Mouse (Mus musculus) cerebellum, postnatal 25 days (tissue): ENCODE measurements around the gene Gm10518.

Source experiments
- DNase-seq, 2 experiments: peaks; one replicate each; pipeline ENCODE4 v3.0.0; 2021; ENCODE audit warnings: mixed read lengths in 2 of 2

Gm10518 gene

GRCm38 (mm10) chr1:179835753-179836425, 32.7 kb downstream of the Gm10518 start:
- DNase-seq, result no peak

DNA sequence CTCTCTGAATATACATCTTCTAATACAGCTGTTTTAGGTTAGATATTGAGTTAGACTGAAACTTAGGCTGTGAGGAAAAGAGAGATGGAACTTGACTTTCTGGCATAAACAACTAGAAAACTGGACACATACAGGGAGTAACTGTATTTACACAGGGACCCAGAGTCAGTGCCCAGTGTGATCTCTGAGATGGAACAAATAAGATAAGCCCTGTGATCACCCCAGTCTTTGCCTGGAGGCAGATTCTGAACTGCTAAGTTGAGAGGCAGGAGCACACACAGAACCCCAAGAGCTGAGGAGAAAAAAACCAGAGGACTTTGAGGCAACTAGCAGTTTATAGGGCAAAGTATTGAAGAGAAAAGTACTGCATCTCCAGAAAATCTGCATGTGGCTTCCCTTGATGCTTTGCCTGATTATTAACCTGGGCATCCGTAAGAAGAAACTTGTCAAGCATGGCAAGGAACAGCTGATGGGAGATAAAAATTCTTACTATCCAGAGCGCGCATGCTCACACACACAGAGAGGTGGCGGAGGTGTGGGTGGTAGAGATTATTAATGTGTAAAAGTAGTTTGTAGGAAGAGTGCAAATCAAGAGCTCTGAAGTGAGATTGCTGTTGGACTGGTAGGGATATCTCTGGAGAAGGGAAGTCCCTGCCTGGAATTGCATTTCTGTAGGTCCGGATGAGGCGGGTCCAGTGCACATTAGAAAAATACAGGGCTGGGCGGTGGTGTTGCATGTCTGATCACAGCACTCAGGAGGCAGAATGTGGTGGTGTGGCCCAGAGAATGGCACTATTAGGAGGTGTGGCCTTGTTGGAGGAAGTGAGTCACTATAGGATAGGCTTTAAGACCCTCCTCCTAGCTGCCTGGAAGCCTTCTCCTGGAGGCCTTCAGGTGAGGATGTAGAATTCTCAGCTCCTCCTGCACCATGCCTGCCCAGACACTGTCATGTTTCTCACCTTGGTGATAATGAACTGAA, 33.5 kb downstream of the Gm10518 start:
- no peak for DNase-seq

DNA sequence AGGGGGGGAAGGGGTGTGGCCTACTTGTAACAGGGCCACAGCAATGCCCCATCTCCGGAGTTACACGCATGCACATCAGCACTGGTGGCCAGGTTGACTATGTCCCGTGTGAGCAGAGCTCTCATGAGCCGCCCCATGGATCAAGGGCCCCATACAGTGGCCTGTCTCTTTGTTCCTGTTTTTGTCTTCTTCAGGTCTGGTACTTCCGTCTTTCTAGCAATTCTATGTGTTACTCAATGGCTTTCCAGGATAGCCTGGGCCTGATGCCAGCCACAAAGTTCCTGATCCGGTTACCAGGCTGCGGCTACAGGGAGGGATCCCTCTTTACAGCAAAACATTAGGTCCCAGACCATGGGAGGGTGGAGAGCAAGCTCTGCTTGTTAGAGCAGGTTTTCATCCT, 39.4 kb downstream of the Gm10518 start:
- no peak for DNase-seq

DNA sequence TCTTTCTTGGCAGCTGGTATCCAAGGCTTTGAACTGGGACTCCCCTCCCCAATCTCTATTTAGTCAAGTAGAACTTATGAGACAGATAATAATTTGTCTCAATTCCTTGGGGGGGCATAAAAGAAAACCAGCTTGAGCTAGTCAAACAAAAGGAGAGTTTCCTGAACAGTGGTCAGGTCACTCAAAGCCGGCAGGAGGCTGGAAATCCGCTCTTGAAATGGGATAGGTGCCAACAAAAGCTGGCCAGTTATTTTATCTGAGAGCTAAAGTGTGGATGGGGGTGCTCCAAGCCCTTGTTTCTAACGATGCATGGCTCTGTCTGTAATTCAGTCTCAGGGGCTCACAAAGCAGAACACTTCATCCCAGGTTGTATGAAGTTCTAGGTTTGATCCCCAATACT, 40.8 kb downstream of the Gm10518 start:
- DNase-seq, result no peak

DNA sequence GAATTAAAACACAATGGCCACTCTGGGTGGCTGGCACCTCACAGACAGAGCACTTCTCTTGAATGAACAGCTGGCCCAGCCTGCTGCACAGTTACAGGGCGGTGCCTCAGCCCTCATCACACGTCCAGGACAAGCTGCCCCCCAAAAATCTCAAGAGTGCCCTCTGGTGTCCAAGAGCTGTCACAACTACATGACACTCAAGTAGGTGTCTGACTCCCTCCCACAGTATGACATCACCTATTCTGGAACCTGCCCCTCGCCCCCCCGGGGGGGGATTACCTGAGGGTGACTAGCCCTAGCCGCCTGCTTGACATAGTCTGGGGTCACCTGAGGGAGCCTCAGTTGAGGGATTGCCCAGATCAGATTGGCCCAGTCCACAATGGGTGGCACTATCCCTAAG, 41.7 kb downstream of the Gm10518 start:
- peak; percentile 68 to 78 for DNase-seq

DNA sequence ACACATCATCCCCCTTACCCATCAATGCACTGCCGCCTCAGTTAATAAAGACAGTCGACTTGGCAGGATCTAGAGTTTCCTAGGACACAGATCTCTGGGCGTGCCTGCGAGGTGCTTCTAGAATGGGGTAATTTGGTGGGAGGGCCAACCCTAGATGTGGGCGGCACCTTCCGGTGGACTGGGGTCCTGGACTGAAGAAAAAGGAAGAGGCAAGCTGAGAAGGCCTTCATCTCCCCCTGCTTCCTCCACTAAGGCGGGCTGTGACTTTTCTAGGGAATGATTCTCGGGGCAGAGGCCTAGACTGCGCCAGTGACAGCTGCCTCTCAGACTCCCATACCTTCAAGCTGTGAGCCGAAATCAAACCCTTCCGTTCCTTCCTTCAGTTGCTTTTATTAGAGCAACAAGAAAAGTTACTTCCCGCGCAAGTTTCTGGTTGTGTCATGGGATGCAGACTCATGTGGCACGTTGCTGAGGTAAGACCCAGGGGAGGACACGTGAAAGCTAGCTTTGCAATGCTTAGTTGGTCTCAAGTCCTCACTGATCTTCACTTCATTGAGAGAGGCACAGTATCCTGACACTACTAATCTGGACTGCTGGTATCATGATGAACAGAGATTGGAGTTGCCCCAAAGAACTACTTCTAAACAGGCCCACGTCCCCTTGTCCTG, 42.8 kb downstream of the Gm10518 start:
- DNase-seq, result no peak

DNA sequence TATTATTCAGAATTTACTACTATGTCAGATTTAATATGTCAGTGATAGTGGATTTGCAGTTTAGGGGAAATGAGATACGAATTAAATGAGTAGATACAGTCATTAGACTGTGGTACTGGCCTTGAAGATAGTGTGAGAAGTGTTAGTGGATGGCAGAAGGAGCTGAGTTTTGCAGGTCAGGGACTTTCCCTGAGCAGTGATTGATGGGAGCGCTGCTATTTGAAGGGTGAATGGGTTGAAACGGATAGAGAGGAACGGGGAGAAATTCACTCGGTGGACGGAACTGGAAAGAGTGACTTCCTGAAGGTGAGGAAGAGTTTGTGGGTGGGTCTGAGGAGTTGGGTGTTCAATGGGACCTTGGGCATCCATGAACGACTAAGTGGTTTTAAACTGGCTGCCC, 44.0 kb downstream of the Gm10518 start:
- no peak for DNase-seq

- peak; percentile 91 to 94 for DNase-seq
Observed at GRCm38 (mm10) chr1:179847759-179848389, 44.7 kb downstream of the Gm10518 start.

- peak in 1 of 2 experiments; percentile 60 for DNase-seq
Observed at GRCm38 (mm10) chr1:179853421-179853820, 50.2 kb downstream of the Gm10518 start.
